Mouse (Mus musculus) heart, adult 2 months (tissue): ENCODE results near the gene Armc9.

Source experiments
- CTCF ChIP-seq: fragments of 200-600 bp; IDR thresholded peaks from 2 replicates; pipeline ENCODE4 v1.8.1; 2022; ENCODE audit warnings: antibody characterized with exemption, mild to moderate bottlenecking, moderate library complexity
- POLR2A ChIP-seq: fragments of 200-500 bp; IDR thresholded peaks from 2 replicates; pipeline ENCODE4 v1.6.1; 2011; ENCODE audit warnings: mild to moderate bottlenecking, low read depth, low read length, control low read depth; ENCODE audit not compliant: insufficient read depth

DNA sequence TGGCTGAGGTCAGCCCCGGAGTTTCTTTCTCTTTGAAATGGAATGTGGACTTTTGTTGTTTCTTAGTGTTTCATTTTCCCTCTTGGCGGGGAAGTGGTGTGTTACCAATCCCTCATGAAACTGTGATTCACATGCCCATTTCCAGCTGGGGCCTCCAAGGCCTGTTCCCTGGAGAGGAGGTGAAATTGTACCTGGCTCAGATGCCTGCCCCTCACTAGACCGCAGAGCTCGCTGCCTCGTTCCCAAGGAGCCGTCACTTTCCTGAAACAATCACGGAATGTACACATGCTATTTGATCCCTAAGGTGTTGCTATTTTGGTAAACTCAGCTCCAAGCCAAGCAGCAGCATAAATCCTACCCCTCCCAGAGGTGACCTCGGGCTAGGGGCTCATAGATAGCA lies 84.4 kb downstream of the Armc9 start:
- no peak for TF ChIP-seq CTCF
- TF ChIP-seq POLR2A = no peak
